Mouse (Mus musculus) gastrocnemius, postnatal 25 days (tissue): ENCODE measurements around the gene Aco1. TPM values are rescaled to one million over a fixed set of nuclear protein-coding genes. Genes with fewer than 3 reads are reported as not detected.

Source experiments
- DNase-seq: peaks from one replicate; pipeline ENCODE4 v3.0.0; 2022
- total RNA-seq, 2 experiments: library from RNA; stranded (reverse); gene quantifications; 1 replicate in 1 of 2; 2 replicates in 1 of 2; pipeline ENCODE4 v1.2.3; 2021

Aco1 gene
- total RNA-seq, 2 experiments from 2014 or later: 16.1 to 21.7 TPM

DNA sequence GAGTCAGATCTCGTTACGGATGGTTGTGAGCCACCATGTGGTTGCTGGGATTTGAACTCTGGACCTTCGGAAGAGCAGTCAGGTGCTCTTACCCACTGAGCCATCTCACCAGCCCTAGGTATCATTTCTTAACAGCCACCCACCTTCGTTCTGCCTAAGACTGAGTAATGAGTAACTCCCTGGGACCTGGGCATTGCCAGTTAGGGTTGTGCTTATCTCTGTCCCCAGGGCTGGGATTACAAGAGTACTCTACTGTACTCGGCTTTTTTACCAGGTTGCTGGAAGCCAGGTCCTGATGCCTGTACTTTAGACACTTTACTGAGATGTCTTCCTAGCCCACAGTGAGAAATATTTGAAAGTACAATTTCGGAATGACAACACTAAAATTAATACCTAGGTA, 69.3 kb downstream of the Aco1 start:
- DNase-seq: no peak

DNA sequence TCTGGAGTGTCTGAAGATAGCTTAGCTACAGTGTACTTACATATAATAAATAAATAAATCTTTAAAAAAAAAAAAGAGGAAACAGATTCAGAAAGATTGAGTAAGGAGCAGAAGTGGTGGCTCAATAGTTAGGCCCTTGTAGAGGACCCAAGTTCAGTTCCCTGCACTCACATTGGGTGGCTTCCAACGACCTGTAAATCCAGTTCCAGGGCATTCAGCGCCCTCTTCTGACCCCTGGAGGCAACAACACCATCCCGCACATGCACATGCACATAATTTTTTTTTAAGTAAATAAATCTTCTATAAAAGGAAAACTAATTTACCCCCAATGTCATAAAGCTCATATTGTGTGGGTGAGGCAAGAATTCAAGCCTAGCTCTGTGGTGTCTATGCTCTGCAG, 75.0 kb downstream of the Aco1 start:
- DNase-seq: no peak

GRCm38 (mm10) chr4:40218382-40218781, 75.5 kb downstream of the Aco1 start:
- no peak for DNase-seq

DNA sequence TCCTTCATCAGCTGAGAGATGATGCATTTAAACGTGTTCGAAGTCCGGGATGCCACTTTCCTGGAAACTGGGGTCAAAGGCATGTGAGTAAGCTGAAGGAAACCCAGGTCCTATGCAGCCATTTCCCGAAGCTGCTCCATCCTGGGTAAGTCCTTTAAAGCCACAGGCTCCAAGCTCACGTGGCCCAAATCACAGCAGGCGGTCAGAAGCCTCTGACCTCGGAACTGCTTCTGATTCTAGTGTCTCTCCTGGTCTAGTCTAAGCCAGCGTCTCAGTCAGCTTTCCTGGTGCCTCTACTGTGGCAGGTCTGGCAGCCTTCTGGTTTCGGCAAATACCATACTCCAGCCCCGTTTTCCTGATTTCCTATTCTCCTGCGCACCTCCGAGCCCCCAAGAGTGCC, 77.6 kb downstream of the Aco1 start:
- DNase-seq: no peak

DNA sequence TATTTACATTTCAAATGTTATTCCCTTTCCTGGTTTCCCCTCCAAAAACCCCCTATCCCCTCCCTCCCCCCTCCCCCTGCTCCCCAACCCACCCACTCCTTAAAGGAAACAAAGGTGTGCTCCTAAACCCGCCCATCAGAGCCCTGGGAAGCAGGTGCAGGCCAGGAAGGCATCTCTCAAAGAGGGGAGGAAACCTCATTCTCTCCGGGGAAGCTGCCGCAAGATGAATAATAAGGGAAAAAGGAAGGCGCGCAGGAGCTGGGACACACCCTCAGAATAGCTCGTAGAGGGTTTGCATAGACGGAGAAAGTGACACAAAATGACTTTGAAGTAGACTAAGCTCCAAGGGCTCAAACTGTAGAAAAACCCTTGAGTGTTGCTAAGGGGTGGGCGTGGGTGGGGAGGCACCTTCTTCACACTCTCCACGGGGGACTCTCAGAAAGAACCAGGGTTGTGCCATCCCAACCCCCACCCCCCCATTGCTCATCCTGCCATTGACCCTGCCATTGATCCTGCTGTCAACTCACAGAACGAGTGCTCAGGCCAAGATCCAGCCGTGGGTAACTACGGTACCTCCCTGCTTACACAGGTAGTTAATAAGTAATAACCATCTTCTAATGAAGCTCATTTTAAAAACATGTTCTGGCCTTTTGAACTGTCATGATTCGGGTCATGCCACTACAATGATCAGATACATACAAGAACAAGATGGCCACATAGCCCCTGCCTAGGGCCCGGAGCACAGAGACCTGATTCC, 78.3 kb downstream of the Aco1 start:
- no peak for DNase-seq

DNA sequence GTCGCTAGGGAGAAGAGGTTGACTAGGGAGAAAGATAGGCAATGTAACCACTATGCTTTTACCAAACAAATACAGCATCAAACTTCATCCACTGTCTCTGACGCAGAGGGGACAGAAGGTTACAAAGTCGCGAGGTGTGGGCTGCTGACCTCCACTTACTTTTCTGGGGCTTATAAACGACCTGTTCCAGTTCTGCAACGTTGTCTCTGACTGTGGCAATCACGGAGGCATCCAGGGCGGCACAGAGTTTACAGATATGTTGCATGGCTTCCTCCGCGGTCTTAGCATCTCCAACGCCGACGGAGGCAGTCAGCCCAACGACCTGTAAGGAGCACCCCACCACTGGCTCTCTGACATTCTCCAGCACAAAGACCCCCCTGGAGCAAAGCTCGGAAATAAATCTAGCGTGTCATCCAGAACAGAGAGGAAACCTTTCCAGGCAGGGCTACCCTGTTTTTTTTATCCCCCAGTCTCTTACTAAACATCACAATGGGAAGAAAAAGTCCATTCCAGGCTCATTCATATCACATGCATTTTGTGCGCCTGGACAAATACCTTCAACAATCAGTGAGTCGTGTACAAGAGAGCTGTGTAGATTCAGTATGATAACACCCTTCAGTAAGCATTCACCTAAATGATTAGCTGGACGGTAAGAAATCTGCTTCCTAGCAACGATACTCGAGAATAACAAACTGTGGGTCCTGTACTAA, 79.2 kb downstream of the Aco1 start:
- DNase-seq: no peak

DNA sequence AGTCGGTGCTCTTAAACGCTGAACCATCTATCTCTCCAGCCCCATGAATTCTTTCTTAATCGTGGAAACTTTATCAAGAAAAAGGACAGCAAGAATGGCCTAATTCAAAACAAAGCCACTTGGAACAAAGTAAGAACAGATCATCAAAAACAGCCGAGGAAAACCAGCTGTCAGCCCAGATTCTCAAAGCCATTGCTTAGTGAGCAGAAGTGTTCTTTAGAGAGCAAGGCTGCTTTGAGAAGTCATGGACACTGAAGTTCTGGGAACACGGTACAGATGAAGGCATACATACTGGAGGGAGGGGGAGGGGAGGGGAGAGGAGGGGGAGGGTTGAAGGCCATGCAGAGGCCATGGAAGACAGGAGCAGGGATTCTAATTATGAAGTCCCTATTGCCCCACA, 83.2 kb downstream of the Aco1 start:
- no peak for DNase-seq

- no peak for DNase-seq
Observed at GRCm38 (mm10) chr4:40227131-40227530, 84.2 kb downstream of the Aco1 start.

- DNase-seq: no peak
Observed at GRCm38 (mm10) chr4:40227886-40228285, 85.0 kb downstream of the Aco1 start.

GRCm38 (mm10) chr4:40229723-40230122, 86.8 kb downstream of the Aco1 start:
- DNase-seq: no peak

DNA sequence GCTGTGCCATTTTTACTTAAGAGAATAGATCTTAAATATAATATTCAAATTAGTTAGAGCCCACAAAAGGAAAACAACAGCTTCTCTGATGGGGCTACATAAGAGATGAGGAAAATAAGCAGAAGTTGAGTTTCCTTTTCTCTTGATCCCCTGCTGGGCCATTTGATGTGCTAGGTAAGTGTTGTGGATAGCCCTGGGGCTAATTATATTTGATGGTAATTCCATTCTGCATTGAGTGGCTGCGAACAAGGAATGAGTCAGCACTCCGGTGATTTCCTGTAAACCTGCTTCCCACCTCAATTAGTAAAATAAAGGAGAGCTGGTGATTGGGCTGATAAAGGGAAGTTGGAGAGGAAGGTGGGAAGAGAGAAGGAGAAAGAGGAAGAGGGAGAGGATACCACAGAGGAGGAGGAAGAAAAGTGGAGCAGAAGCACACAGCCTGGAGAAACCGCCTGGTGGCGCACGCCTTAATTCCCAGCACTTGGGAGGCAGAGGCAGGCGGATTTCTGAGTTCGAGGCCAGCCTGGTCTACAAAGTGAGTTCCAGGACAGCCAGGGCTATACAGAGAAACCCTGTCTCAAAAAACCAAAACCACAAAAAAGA, 90.3 kb downstream of the Aco1 start:
- DNase-seq: no peak

DNA sequence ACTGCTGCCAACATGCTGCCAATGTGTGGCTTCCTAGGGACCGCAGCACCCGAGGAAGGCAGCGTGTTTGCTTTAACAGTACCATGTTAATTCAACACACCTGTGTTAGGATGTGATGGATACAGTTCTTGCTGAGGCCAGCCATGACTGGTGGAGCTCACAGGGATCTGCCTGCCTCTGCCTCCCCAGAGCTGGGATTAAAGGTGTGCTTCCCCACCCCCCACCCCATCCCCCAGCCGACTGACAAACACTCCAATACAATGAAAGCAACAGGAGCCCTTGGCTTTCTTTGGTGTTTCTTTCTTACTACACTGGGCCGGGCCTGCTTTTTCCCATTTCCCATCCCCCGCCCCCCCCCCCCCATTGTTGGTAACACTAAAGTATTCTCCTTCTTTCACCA, 91.4 kb downstream of the Aco1 start:
- DNase-seq: no peak

GRCm38 (mm10) chr4:40236829-40237228, 93.9 kb downstream of the Aco1 start:
- no peak for DNase-seq

GRCm38 (mm10) chr4:40238483-40239408, 95.9 kb downstream of the Aco1 start:
- DNase-seq: peak; percentile 30

- DNase-seq: peak; percentile 17
Observed at GRCm38 (mm10) chr4:40239409-40240271, 96.8 kb downstream of the Aco1 start, which contains the start of gene Ddx58. Gene Ddx58, minus strand, starts transcription at chr4:40239828.

DNA sequence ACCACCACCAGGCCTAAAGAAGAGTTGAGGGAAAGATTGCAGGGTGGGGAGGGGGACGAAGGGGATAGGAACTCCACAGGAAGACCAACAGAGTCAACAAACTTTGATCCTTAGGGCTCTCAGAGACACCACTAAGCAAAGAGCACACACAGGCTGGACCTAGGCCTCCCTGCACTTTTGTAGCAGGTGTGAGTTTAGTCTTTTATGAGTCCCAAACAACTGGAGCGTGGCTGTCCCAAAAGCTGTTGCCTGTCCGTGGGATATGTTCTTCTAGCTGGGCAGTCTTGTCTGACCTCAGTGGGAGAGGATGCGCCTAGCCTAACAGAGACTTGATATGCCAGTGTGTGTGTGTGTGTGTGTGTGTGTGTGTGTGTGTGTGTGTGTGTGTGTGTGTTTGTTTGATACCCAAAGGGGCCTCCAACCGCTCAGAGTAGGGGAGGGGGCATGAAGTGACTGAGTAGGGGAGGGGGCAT, 97.4 kb downstream of the Aco1 start:
- DNase-seq: no peak

- no peak for DNase-seq
Observed at GRCm38 (mm10) chr4:40241928-40242327, 99.0 kb downstream of the Aco1 start.

DNA sequence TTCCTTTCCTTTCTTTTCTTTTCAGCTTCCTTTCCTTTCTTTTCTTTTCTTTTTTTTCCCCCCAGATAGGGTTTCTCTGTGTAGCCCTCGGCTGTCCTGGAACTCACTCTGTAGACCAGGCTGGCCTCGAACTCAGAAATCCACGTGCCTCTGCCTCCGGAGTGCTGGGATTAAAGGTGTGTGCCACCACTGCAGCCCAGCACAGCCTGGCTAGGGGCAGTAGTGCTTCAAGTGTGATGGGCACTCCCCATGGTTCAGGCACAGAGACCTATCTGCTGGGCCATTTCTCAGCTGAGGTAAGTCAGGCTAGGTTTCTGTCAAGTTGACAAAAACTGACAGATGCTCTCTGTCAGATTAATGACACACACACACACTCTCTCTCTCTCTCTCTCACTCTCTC, 100.1 kb downstream of the Aco1 start:
- no peak for DNase-seq

DNA sequence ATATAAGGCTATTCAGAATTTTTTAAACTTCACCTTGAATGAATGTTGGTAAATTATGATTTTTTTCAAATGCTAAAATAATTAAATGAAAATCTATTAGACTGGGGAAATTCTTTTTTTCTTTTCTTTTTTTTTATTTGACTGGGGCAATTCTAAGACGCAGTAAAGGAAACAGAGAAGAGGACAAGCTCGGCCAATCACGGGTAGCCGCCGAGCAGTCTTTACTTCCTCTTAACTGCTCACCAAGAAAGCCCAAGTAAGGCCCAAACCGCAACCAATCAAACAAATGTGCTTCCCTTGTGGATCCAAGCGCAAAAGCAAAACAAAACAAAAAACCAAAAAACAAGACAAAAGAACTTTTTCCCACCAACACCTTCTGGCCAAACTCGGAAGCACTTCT, 101.2 kb downstream of the Aco1 start:
- DNase-seq: no peak
